Mouse (Mus musculus): ENCODE data around the gene Ppt2. TPM values are rescaled to one million over a fixed set of nuclear protein-coding genes. Genes with fewer than 3 reads are reported as not detected.

Gene Ppt2
- polyA plus RNA-seq, 1 experiment from 2014 or later = 31.2 TPM

- Histone ChIP-seq H3K4me2 (replicated peaks; ENCODE audit: low read depth, low read length) (no peak within 1 kb of the TSS), H3K9me3 (ENCODE audit: control insufficient read depth, low read depth, low read length) (no peaks in the 10 kb centered on the region), H3K4me1 (ENCODE audit: control insufficient read depth, insufficient read depth, low read length) (peaks cover 36% of the 10 kb centered on the region; the same call in 1 of the 2 replicates), H3K27me3 (ENCODE audit: control insufficient read depth, insufficient read depth, low read length) (no peaks in the 10 kb centered on the region), H3K4me3 (ENCODE audit: low read depth, low read length) (no peak within 1 kb of the TSS), H3K9ac (replicated peaks; ENCODE audit: low read depth, low read length) (0 out of 2 replicates have a peak within 1 kb of the TSS, but pooled peaks have one; percentile 14), H3K27ac (ENCODE audit: low read length) (peak within 1 kb of the TSS; percentile 58; the same call in 1 of the 2 replicates), H3K36me3 (ENCODE audit: control insufficient read depth, insufficient read depth, low read length) (peaks cover 26% of the 10 kb centered on the region)
- no peak for ATAC-seq (ENCODE audit: insufficient number of reproducible peaks, insufficient read depth, low FRiP score, low read depth)
- WGBS = 17% methylated on average over 6 of the region's 6 CpGs
These were observed 30.7 kb downstream of the Ppt2 start, which contains the start of gene Ager for GRCm38 (mm10) chr17:34597566-34598095. TSS of gene Ager (plus strand) at chr17:34597862.

- no peak for ATAC-seq (ENCODE audit: insufficient number of reproducible peaks, insufficient read depth, low FRiP score, low read depth)
- Histone ChIP-seq H3K36me3 (ENCODE audit: control insufficient read depth, insufficient read depth, low read length) (peaks cover 22% of the 10 kb centered on the region), H3K27me3 (ENCODE audit: control insufficient read depth, insufficient read depth, low read length) (no peaks in the 10 kb centered on the region), H3K4me2 (replicated peaks; ENCODE audit: low read depth, low read length) (no peak overlapping the region), H3K9ac (replicated peaks; ENCODE audit: low read depth, low read length) (no peak overlapping the region), H3K27ac (ENCODE audit: low read length) (no peak overlapping the region), H3K4me3 (ENCODE audit: low read depth, low read length) (no peak overlapping the region), H3K4me1 (ENCODE audit: control insufficient read depth, insufficient read depth, low read length) (peaks cover 33% of the 10 kb centered on the region), H3K9me3 (ENCODE audit: control insufficient read depth, low read depth, low read length) (no peaks in the 10 kb centered on the region)
- 59% methylated on average over 8 of the region's 8 CpGs for whole genome bisulfite sequencing
These were observed 32.2 kb downstream of the Ppt2 start for GRCm38 (mm10) chr17:34596098-34596497.

- ATAC-seq (ENCODE audit: insufficient number of reproducible peaks, insufficient read depth, low FRiP score, low read depth) = no peak; the same call in 1 of the 2 replicates
- peak overlapping the region; percentile 95 for H3K9ac ChIP-seq (replicated peaks; ENCODE audit: low read depth, low read length)
- 40% methylated on average over 33 of the region's 34 CpGs for WGBS
These were observed 34.4 kb downstream of the Ppt2 start for GRCm38 (mm10) chr17:34593752-34594525.

GRCm38 (mm10) chr17:34592581-34593549 lies 35.4 kb downstream of the Ppt2 start:
- WGBS = under 1% methylated on average over 25 of the region's 32 CpGs
- Histone ChIP-seq H3K4me1 (ENCODE audit: control insufficient read depth, insufficient read depth, low read length) (peaks cover 58% of the 10 kb centered on the region), H3K27me3 (ENCODE audit: control insufficient read depth, insufficient read depth, low read length) (no peaks in the 10 kb centered on the region), H3K27ac (ENCODE audit: low read length) (peak overlapping the region; percentile 99), H3K9ac (replicated peaks; ENCODE audit: low read depth, low read length) (peak overlapping the region; percentile 95), H3K9me3 (ENCODE audit: control insufficient read depth, low read depth, low read length) (no peaks in the 10 kb centered on the region), H3K36me3 (ENCODE audit: control insufficient read depth, insufficient read depth, low read length) (peaks cover 17% of the 10 kb centered on the region), H3K4me3 (ENCODE audit: low read depth, low read length) (peak overlapping the region; percentile 87), H3K4me2 (replicated peaks; ENCODE audit: low read depth, low read length) (peak overlapping the region; percentile 88)
- peak; percentile 5; the same call in 1 of the 2 replicates for ATAC-seq (ENCODE audit: insufficient number of reproducible peaks, insufficient read depth, low FRiP score, low read depth)

More at GRCm38 (mm10) chr17:34593752-34594525, 34.4 kb downstream of the Ppt2 start:
- H3K36me3 ChIP-seq (ENCODE audit: control insufficient read depth, insufficient read depth, low read length) = peaks cover 17% of the 10 kb centered on the region
- H3K4me3 ChIP-seq (ENCODE audit: low read depth, low read length) = peak overlapping the region; percentile 87
- H3K4me2 ChIP-seq (replicated peaks; ENCODE audit: low read depth, low read length) = peak overlapping the region; percentile 88
- no peaks in the 10 kb centered on the region for H3K9me3 ChIP-seq (ENCODE audit: control insufficient read depth, low read depth, low read length)
- peak overlapping the region; percentile 99; the same call in 1 of the 2 replicates for H3K27ac ChIP-seq (ENCODE audit: low read length)
- no peaks in the 10 kb centered on the region for H3K27me3 ChIP-seq (ENCODE audit: control insufficient read depth, insufficient read depth, low read length)
- peaks cover 54% of the 10 kb centered on the region for H3K4me1 ChIP-seq (ENCODE audit: control insufficient read depth, insufficient read depth, low read length)

- Histone ChIP-seq H3K4me2 (replicated peaks; ENCODE audit: low read depth, low read length) (peak overlapping the region; percentile 88), H3K36me3 (ENCODE audit: control insufficient read depth, insufficient read depth, low read length) (peaks cover 17% of the 10 kb centered on the region), H3K27ac (ENCODE audit: low read length) (peak overlapping the region; percentile 99), H3K9me3 (ENCODE audit: control insufficient read depth, low read depth, low read length) (no peaks in the 10 kb centered on the region), H3K27me3 (ENCODE audit: control insufficient read depth, insufficient read depth, low read length) (no peaks in the 10 kb centered on the region), H3K9ac (replicated peaks; ENCODE audit: low read depth, low read length) (peak overlapping the region; percentile 95), H3K4me3 (ENCODE audit: low read depth, low read length) (peak overlapping the region; percentile 87), H3K4me1 (ENCODE audit: control insufficient read depth, insufficient read depth, low read length) (peaks cover 54% of the 10 kb centered on the region)
- WGBS = under 1% methylated on average over 25 of the region's 35 CpGs
- ATAC-seq (ENCODE audit: insufficient number of reproducible peaks, insufficient read depth, low FRiP score, low read depth) = peak; percentile 34; the same call in 1 of the 2 replicates
These were observed 36.3 kb downstream of the Ppt2 start for GRCm38 (mm10) chr17:34591994-34592375.

- no peak for ATAC-seq (ENCODE audit: insufficient number of reproducible peaks, insufficient read depth, low FRiP score, low read depth)
- Histone ChIP-seq H3K9ac (replicated peaks; ENCODE audit: low read depth, low read length) (peak within 1 kb of the TSS; percentile 95), H3K27ac (ENCODE audit: low read length) (peak within 1 kb of the TSS; percentile 99), H3K4me3 (ENCODE audit: low read depth, low read length) (peak within 1 kb of the TSS; percentile 87), H3K4me1 (ENCODE audit: control insufficient read depth, insufficient read depth, low read length) (peaks cover 50% of the 10 kb centered on the region), H3K36me3 (ENCODE audit: control insufficient read depth, insufficient read depth, low read length) (peaks cover 17% of the 10 kb centered on the region), H3K27me3 (ENCODE audit: control insufficient read depth, insufficient read depth, low read length) (no peaks in the 10 kb centered on the region), H3K4me2 (replicated peaks; ENCODE audit: low read depth, low read length) (peak within 1 kb of the TSS; percentile 88), H3K9me3 (ENCODE audit: control insufficient read depth, low read depth, low read length) (no peaks in the 10 kb centered on the region)
- 4% methylated on average over 21 of the region's 21 CpGs for WGBS
These were observed 37.0 kb downstream of the Ppt2 start, which contains the start of gene Pbx2 for GRCm38 (mm10) chr17:34591029-34591993. TSS of gene Pbx2 (plus strand) at chr17:34591266.

GRCm38 (mm10) chr17:34590154-34590987 lies 37.9 kb downstream of the Ppt2 start:
- Histone ChIP-seq H3K27ac (ENCODE audit: low read length) (peak overlapping the region; percentile 99; the same call in 1 of the 2 replicates), H3K4me3 (ENCODE audit: low read depth, low read length) (no peak overlapping the region; the same call in 1 of the 2 replicates), H3K9ac (replicated peaks; ENCODE audit: low read depth, low read length) (no peak overlapping the region), H3K27me3 (ENCODE audit: control insufficient read depth, insufficient read depth, low read length) (no peaks in the 10 kb centered on the region), H3K9me3 (ENCODE audit: control insufficient read depth, low read depth, low read length) (no peaks in the 10 kb centered on the region), H3K36me3 (ENCODE audit: control insufficient read depth, insufficient read depth, low read length) (peaks cover 10% of the 10 kb centered on the region), H3K4me2 (replicated peaks; ENCODE audit: low read depth, low read length) (peak overlapping the region; percentile 88), H3K4me1 (ENCODE audit: control insufficient read depth, insufficient read depth, low read length) (peaks cover 54% of the 10 kb centered on the region)
- ATAC-seq (ENCODE audit: insufficient number of reproducible peaks, insufficient read depth, low FRiP score, low read depth) = no peak
- 67% methylated on average over 15 of the region's 15 CpGs for WGBS
